Mouse (Mus musculus) embryonic fibroblast, embryonic 13.5 days (primary cell): ENCODE results near the gene Evx2.

Source experiments
- CTCF ChIP-seq: IDR thresholded peaks from 2 replicates; pipeline ENCODE4 v1.5.1; 2011; ENCODE audit warnings: mild to moderate bottlenecking, control low read depth, low read length, moderate library complexity, borderline replicate concordance; ENCODE audit not compliant: insufficient read depth
- POLR2A ChIP-seq: IDR thresholded peaks from 2 replicates; pipeline ENCODE4 v1.6.1; 2011; ENCODE audit warnings: low read depth, mild to moderate bottlenecking, control low read depth, low read length, moderate library complexity

DNA sequence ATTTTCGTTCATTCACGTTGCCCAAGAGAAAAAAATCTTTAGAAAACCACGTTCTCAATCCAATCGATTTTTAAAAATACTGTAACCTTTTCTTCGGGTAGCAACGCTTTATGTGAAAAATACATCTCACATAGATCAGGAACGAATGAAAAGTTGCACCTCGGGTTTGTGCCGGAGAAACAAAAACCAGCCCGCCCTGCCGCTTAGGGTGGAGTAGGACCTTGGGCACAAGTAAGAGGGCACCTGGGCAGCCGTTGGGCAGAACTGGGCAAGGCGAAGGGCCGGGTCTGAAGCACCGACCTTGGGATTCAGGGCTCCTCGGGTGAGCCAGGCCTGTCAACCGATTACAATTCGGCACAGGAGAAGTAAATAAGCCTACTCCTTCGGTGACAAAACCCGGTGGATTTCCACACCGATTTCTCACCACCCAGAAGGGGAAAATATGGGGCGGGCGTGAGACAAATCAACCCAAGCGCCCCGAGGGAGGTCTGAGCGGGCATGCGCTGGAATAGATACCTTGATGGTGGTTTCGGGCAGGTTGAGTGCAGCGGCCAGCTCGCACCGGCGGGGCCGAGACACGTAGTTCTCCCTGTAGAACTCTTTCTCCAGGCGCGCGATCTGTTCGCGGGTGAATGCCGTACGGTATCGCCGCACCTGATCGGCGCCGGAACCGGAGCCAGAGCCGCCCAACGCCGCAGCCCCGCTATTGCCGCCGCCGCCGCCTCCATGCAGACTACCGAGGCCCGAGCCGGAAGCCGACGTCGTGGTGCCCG is 1.9 kb downstream of the Evx2 start:
- no peak for TF ChIP-seq CTCF
- TF ChIP-seq POLR2A = no peak
